Mouse (Mus musculus) midbrain, embryonic 10.5 days (tissue): ENCODE measurements around the gene Pgf. TPM values are rescaled to one million over a fixed set of nuclear protein-coding genes. Genes with fewer than 3 reads are reported as not detected.

Experiments
- DNase-seq: peaks from one replicate; pipeline ENCODE4 v3.0.0-alpha.2; 2017; ENCODE audit warnings: low spot score
- H3K27ac ChIP-seq: fragments of 300-500 bp; sonication (generic); replicated peaks from 2 replicates; pipeline ENCODE4 v1.5.1; 2016; ENCODE audit warnings: mild to moderate bottlenecking
- H3K27me3 ChIP-seq: fragments of 300-500 bp; sonication (generic); 2 replicates; pipeline ENCODE4 v1.6.1; 2016; ENCODE audit warnings: low read depth, mild to moderate bottlenecking; ENCODE audit not compliant: poor library complexity, severe bottlenecking
- H3K36me3 ChIP-seq: fragments of 300-500 bp; sonication (generic); 2 replicates; pipeline ENCODE4 v1.6.1; 2016; ENCODE audit warnings: mild to moderate bottlenecking, moderate library complexity
- H3K4me1 ChIP-seq: fragments of 300-500 bp; sonication (generic); 2 replicates; pipeline ENCODE4 v1.6.1; 2016
- H3K4me3 ChIP-seq: fragments of 300-500 bp; sonication (generic); 2 replicates; pipeline ENCODE4 v1.5.1; 2016; ENCODE audit warnings: mild to moderate bottlenecking, moderate library complexity
- H3K9me3 ChIP-seq: fragments of 300-500 bp; sonication (generic); replicated peaks from 2 replicates; pipeline ENCODE4 v1.6.1; 2016; ENCODE audit warnings: mild to moderate bottlenecking
- WGBS: fragments of 180-500 bp; shearing (Covaris S2); methylation state at CpG from one replicate; pipeline ENCODE4 v1.1.7; 2016; 5-methylcytosine and 5-hydroxymethylcytosine counted together
- polyA plus RNA-seq: library from polyadenylated mRNA; unstranded; fragments of >200 nt; fragmentation: Nextera tagmentation; extraction: Ambion mirVana; gene quantifications from 2 replicates; pipeline ENCODE4 v1.2.1, GENCODE M21; 2016

The Pgf gene
- polyA plus RNA-seq, 1 experiment from 2014 or later: 3.9 TPM

DNA sequence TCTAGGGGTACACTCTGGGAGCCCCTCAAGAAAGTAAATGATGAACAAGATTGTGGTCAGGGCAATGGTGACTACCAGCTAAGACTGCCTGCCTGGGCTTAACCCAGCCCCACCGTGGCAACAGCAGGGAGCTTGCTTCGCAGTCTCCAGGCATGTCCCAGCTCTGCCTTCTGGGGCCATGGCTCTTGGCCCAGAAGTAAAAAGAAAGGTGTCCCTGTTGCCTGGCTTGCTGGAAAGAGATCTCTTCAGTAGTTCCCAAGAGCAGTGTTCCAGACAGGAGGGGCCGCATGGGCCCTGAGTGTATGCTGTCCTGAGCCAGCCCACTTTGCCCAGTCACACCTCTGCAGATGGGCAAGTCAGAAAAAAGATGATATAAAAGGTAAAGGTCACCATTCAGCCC lies 7.7 kb downstream of the Pgf start:
- H3K27ac ChIP-seq: peak overlapping the region; percentile 10; the same call in 1 of the 2 replicates
- WGBS: 49% methylated on average over 3 of the region's 3 CpGs

DNA sequence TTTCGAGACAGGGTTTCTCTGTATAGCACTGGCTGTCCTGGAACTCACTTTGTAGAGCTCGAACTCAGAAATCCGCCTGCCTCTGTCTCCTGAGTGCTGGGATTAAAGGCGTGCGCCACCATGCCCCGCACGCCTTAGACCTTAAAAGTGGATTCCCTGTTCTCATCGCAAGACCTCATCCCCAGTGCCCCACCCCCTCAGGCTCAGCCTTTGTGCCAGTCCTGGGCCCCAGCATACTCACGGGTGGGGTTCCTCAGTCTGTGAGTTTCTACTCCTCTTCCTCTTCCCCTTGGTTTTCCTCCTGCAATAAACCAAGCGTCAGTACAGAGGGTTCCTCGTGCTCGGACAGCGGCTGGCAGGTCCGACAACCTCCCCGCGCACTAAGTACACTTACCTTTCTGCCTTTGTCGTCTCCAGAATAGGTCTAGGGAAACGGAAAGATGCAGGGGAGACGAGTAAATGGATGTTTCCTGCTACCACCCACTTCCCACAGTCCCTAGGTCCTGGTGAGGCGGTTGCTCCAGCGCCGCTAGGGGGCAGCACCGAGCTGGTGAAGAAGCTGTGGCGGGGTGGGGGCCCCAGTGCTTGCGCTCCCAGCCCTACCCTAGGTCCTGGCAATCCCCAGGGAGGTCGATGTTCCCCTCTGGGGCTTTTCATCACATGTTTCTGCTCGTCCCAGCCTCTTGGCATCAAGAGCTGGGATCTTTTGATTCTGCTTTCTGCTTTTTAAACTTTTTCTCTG lies 8.3 kb downstream of the Pgf start:
- Histone ChIP-seq H3K4me1 (peaks cover 20% of the 10 kb centered on the region), H3K27me3 (peaks cover 14% of the 10 kb centered on the region), H3K9me3 (no peaks in the 10 kb centered on the region), H3K36me3 (no peaks in the 10 kb centered on the region), H3K4me3 (peak overlapping the region; percentile 36), H3K27ac (peak overlapping the region; percentile 10; the same call in 1 of the 2 replicates)
- 26% methylated on average over 27 of the region's 27 CpGs for WGBS
- DNase-seq: peak; percentile 81

More for the DNA sequence above, 7.7 kb downstream of the Pgf start:
- Histone ChIP-seq H3K4me3 (peak overlapping the region; percentile 36; the same call in 1 of the 2 replicates), H3K36me3 (no peaks in the 10 kb centered on the region), H3K27me3 (peaks cover 20% of the 10 kb centered on the region), H3K4me1 (peaks cover 22% of the 10 kb centered on the region), H3K9me3 (no peaks in the 10 kb centered on the region)
- no peak for DNase-seq

GRCm38 (mm10) chr12:85166631-85167030 lies 11.0 kb downstream of the Pgf start:
- DNase-seq: no peak
- no peak overlapping the region for H3K27ac ChIP-seq
- H3K4me1 ChIP-seq: peaks cover 13% of the 10 kb centered on the region
- WGBS: 92% methylated on average over 9 of the region's 9 CpGs
- no peak overlapping the region for H3K4me3 ChIP-seq
- H3K27me3 ChIP-seq: peaks cover 8% of the 10 kb centered on the region
- H3K36me3 ChIP-seq: no peaks in the 10 kb centered on the region
- H3K9me3 ChIP-seq: no peaks in the 10 kb centered on the region

DNA sequence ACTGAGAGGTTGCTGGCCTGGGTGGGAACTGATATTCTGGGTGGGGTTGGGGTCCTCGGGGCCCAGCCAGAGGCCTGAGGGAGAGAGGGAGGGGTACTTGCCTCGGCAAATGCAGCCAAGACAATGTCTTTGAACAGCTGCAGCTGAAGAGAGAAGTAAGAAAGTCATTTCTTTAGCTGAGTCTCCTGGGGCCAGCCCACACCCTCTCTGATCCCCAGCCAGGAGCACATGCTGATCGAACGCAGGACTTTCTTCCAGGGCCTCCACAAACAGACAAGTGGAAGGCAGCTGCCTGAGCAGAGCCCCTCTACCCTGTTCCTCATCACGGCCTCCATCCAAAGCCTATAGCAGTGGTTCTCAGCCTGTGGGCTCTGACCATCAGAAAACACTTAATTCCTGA lies 12.6 kb downstream of the Pgf start:
- DNase-seq: no peak
- Histone ChIP-seq H3K9me3 (no peaks in the 10 kb centered on the region), H3K36me3 (no peaks in the 10 kb centered on the region), H3K27me3 (peaks cover 3% of the 10 kb centered on the region), H3K27ac (no peak overlapping the region), H3K4me1 (peaks cover 10% of the 10 kb centered on the region), H3K4me3 (no peak overlapping the region)
- 83% methylated on average over 5 of the region's 5 CpGs for WGBS

GRCm38 (mm10) chr12:85159592-85159991 lies 18.0 kb downstream of the Pgf start:
- Histone ChIP-seq H3K9me3 (no peaks in the 10 kb centered on the region), H3K27me3 (no peaks in the 10 kb centered on the region), H3K27ac (no peak overlapping the region), H3K36me3 (no peaks in the 10 kb centered on the region), H3K4me1 (no peaks in the 10 kb centered on the region), H3K4me3 (no peak overlapping the region)
- 79% methylated on average over 5 of the region's 5 CpGs for WGBS
- no peak for DNase-seq

DNA sequence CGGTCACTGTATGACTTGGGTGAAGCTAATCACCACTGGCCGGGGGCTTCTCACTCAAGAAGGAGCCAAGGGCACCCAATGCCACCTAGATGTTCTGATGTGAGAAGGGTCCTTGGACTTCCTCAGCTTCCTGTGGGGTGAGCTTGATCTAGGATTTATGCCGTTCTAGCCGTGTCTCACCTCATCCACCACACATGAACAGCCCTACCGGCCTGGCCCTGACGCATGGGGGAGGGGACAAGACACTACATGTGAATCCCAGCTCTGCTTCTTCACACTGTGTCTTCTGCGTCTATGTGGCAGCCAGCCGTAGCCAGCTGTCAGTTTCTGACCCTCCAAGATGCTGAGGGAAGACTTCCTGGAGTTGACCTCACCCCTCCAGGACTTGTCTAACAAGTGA lies 18.8 kb downstream of the Pgf start:
- Histone ChIP-seq H3K36me3 (no peaks in the 10 kb centered on the region), H3K4me1 (no peaks in the 10 kb centered on the region), H3K27ac (no peak overlapping the region), H3K4me3 (no peak overlapping the region), H3K27me3 (no peaks in the 10 kb centered on the region), H3K9me3 (no peaks in the 10 kb centered on the region)
- no peak for DNase-seq
- 96% methylated on average over 8 of the region's 8 CpGs for WGBS

GRCm38 (mm10) chr12:85157797-85158460 lies 19.7 kb downstream of the Pgf start:
- no peak for DNase-seq
- no peaks in the 10 kb centered on the region for H3K9me3 ChIP-seq
- no peak overlapping the region for H3K4me3 ChIP-seq
- H3K27ac ChIP-seq: no peak overlapping the region
- no peaks in the 10 kb centered on the region for H3K27me3 ChIP-seq
- 88% methylated on average over 14 of the region's 14 CpGs for WGBS
- no peaks in the 10 kb centered on the region for H3K4me1 ChIP-seq
- H3K36me3 ChIP-seq: no peaks in the 10 kb centered on the region

DNA sequence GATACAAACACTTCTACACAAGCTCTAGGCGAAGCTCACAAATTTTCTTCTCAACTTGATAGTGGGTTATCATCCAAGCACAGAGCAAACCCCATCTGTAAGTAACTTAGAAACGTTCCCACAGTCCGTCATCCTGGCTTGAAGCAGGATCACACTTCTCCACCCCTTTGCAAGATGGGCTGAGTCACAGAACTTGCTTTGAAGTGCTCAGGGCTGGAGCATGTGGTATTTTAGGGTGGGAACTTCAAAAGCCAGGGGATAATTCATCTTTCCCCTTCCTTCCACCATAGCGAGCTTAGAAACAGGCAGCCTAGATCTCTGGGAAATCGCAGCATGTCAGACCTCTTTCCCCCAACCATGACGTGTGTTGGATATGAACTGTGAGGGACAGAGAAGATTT lies 21.3 kb downstream of the Pgf start:
- Histone ChIP-seq H3K36me3 (no peaks in the 10 kb centered on the region), H3K4me1 (peaks cover 2% of the 10 kb centered on the region; the same call in 1 of the 2 replicates), H3K27me3 (peaks cover 6% of the 10 kb centered on the region), H3K9me3 (no peaks in the 10 kb centered on the region), H3K27ac (no peak overlapping the region), H3K4me3 (no peak overlapping the region)
- 82% methylated on average over 6 of the region's 6 CpGs for WGBS
- no peak for DNase-seq

DNA sequence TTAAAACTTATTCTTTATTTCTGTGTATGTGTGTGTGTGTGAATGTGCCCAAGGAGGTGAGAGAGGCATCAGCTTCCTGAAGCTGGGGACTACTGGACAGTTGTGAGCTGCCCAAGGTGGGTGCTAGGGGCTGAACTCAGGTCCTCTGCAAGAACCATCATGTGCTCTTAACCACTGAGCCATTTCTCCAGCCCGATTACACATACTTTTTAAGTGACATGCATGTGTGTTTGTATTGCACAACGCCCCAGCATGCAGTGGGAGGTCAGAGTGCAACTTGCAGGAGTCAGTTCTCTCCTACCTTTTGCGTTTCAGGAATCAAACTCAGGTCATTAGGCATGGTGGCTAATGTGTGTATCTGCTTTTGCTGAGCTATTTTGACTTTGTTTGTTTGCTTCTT lies 24.6 kb downstream of the Pgf start:
- no peaks in the 10 kb centered on the region for H3K36me3 ChIP-seq
- no peak for DNase-seq
- WGBS: 87% methylated on average over 3 of the region's 3 CpGs
- H3K9me3 ChIP-seq: no peaks in the 10 kb centered on the region
- H3K27me3 ChIP-seq: peaks cover 34% of the 10 kb centered on the region
- H3K4me3 ChIP-seq: no peak overlapping the region
- H3K4me1 ChIP-seq: peaks cover 16% of the 10 kb centered on the region
- no peak overlapping the region for H3K27ac ChIP-seq

GRCm38 (mm10) chr12:85151002-85151774 lies 26.4 kb downstream of the Pgf start, which contains the start of gene Rps6kl1:
TSS of gene Rps6kl1 (minus strand) at chr12:85151264.
- peak within 1 kb of the TSS; percentile 51 for H3K4me3 ChIP-seq
- peak within 1 kb of the TSS; percentile 57 for H3K27ac ChIP-seq
- H3K4me1 ChIP-seq: peaks cover 22% of the 10 kb centered on the region
- 16% methylated on average over 28 of the region's 28 CpGs for WGBS
- peaks cover 45% of the 10 kb centered on the region for H3K27me3 ChIP-seq
- no peaks in the 10 kb centered on the region for H3K36me3 ChIP-seq
- no peaks in the 10 kb centered on the region for H3K9me3 ChIP-seq
- peak; percentile 47 for DNase-seq

DNA sequence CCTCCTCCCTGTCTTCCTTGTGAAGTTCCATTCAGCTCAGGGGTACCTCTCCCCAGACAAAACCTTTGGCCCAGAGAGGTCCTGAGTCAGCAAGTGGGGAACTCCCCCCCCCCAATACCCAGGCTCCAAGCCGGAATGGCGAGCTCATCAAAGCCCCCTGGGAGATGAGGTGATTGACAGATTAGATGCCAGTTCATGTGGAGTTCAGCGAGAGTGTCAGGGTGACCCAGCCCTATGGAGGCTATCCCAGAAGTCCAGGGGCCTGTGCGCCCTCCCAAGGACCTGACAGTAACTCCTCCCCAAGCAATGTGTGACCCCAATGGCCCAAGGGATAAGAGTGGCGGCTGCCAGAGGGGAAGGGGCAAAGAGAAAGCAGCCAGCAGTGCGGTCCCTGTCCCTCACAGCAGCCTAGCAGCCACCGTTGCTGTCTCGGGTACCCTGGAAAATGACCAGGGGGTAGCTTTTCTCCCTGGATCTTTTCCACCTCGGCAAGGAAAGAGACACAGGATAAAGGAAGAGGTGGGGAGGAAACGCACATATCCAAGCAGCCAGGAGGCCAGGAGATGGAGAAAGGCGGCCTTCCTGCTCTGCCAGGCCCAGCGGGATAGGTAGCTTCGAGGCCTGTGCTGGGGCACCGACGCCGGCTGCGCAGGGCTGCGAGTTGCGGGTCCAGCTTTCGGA lies 27.1 kb downstream of the Pgf start:
- no peaks in the 10 kb centered on the region for H3K9me3 ChIP-seq
- H3K27ac ChIP-seq: peak overlapping the region; percentile 57
- DNase-seq: no peak
- no peaks in the 10 kb centered on the region for H3K36me3 ChIP-seq
- peaks cover 45% of the 10 kb centered on the region for H3K27me3 ChIP-seq
- H3K4me3 ChIP-seq: peak overlapping the region; percentile 51
- peaks cover 28% of the 10 kb centered on the region for H3K4me1 ChIP-seq
- 9% methylated on average over 20 of the region's 20 CpGs for WGBS

- 82% methylated on average over 9 of the region's 9 CpGs for WGBS
- no peaks in the 10 kb centered on the region for H3K9me3 ChIP-seq
Observed at GRCm38 (mm10) chr12:85146881-85147280, 30.7 kb downstream of the Pgf start.

More at GRCm38 (mm10) chr12:85146881-85147280, 30.7 kb downstream of the Pgf start:
- Histone ChIP-seq H3K27ac (no peak overlapping the region; the same call in 1 of the 2 replicates), H3K4me3 (no peak overlapping the region), H3K27me3 (peaks cover 45% of the 10 kb centered on the region), H3K36me3 (no peaks in the 10 kb centered on the region), H3K4me1 (peaks cover 29% of the 10 kb centered on the region)
- no peak for DNase-seq
